Mouse (Mus musculus) midbrain, embryonic 10.5 days (tissue): ENCODE measurements around the gene Fga. TPM values are rescaled to one million over a fixed set of nuclear protein-coding genes. Genes with fewer than 3 reads are reported as not detected.

Experiments used
- DNase-seq: peaks from one replicate; pipeline ENCODE4 v3.0.0-alpha.2; 2017; ENCODE audit warnings: low spot score
- H3K27ac ChIP-seq: fragments of 300-500 bp; sonication (generic); replicated peaks from 2 replicates; pipeline ENCODE4 v1.5.1; 2016; ENCODE audit warnings: mild to moderate bottlenecking
- H3K27me3 ChIP-seq: fragments of 300-500 bp; sonication (generic); 2 replicates; pipeline ENCODE4 v1.6.1; 2016; ENCODE audit warnings: low read depth, mild to moderate bottlenecking; ENCODE audit not compliant: poor library complexity, severe bottlenecking
- H3K36me3 ChIP-seq: fragments of 300-500 bp; sonication (generic); 2 replicates; pipeline ENCODE4 v1.6.1; 2016; ENCODE audit warnings: mild to moderate bottlenecking, moderate library complexity
- H3K4me1 ChIP-seq: fragments of 300-500 bp; sonication (generic); 2 replicates; pipeline ENCODE4 v1.6.1; 2016
- H3K4me3 ChIP-seq: fragments of 300-500 bp; sonication (generic); 2 replicates; pipeline ENCODE4 v1.5.1; 2016; ENCODE audit warnings: mild to moderate bottlenecking, moderate library complexity
- H3K9me3 ChIP-seq: fragments of 300-500 bp; sonication (generic); replicated peaks from 2 replicates; pipeline ENCODE4 v1.6.1; 2016; ENCODE audit warnings: mild to moderate bottlenecking
- WGBS: fragments of 180-500 bp; shearing (Covaris S2); methylation state at CpG from one replicate; pipeline ENCODE4 v1.1.7; 2016; 5-methylcytosine and 5-hydroxymethylcytosine counted together
- polyA plus RNA-seq: library from polyadenylated mRNA; unstranded; fragments of >200 nt; fragmentation: Nextera tagmentation; extraction: Ambion mirVana; gene quantifications from 2 replicates; pipeline ENCODE4 v1.2.1, GENCODE M21; 2016

Gene Fga
- polyA plus RNA-seq, 1 experiment from 2014 or later: not detected

DNA sequence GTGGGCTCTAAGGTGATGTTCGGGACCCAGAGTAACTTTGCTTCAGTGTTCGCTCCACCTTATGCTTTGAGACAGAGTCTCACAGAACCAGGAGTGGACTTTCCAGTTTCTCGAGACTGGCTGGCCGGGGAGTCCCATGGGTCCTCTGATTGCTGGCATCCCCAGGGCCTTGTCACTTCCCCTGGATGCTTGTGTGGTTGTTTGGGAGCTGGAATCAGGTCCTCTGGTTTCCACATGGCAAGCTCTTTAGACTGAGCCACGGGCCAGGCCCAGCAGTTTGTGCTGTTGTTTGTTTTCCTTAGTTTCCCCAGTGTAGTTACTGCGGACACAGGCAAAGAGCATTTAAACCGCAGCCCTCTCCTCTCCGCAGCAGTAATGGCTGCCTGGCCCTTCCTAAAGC, 7.9 kb downstream of the Fga start:
- Histone ChIP-seq H3K4me1 (peaks cover 6% of the 10 kb centered on the region), H3K27ac (no peak overlapping the region), H3K4me3 (no peak overlapping the region), H3K36me3 (no peaks in the 10 kb centered on the region), H3K27me3 (0 out of 2 replicates have a peak, but pooled peaks cover 5% of the 10 kb centered on the region), H3K9me3 (no peaks in the 10 kb centered on the region)
- no peak for DNase-seq
- WGBS: 83% methylated on average over 8 of the region's 8 CpGs

DNA sequence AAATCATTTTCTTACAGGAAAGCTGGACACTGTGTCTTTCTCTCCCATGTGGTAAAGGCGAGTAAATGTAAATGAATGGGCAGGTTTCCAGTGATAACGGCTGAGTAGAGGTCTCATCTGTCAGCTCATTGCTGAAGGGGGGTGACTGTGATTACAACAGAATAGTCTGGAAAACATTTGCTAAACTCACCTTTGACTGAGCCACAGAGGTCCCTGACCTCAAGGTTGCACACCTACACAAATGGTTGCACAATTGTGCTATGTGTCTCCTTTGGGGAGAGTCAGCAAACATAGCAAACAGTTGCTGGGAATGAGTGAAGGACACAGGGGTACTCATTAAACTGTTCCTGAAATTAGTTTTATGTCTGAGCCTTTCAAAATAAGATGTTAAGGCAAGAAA, 13.0 kb downstream of the Fga start:
- H3K4me3 ChIP-seq: no peak overlapping the region
- H3K4me1 ChIP-seq: no peaks in the 10 kb centered on the region
- no peaks in the 10 kb centered on the region for H3K9me3 ChIP-seq
- H3K27ac ChIP-seq: no peak overlapping the region
- no peak for DNase-seq
- H3K36me3 ChIP-seq: no peaks in the 10 kb centered on the region
- 89% methylated on average over 2 of the region's 2 CpGs for WGBS
- 0 out of 2 replicates have a peak, but pooled peaks cover 2% of the 10 kb centered on the region for H3K27me3 ChIP-seq

DNA sequence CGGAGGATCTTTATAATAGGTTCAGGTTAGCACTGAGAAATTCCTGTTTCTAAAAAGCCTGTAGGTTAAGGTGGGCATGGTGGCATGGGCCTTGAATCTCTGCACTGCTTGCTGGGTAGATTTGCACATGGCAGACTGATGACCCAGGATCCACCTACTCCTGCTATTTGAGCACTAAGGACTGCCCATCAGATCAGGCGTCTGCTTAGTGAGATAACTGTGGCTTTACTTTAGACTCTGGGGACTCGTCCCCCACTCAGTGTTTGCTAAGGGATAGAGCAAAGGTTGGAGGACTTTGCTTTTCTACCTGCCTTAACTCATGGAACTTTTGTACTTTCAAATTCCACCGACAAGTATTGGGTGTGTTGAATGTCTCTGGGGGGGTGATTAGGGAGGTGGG, 13.8 kb downstream of the Fga start:
- 75% methylated on average over 4 of the region's 4 CpGs for WGBS
- no peak overlapping the region for H3K4me3 ChIP-seq
- no peak for DNase-seq
- H3K27me3 ChIP-seq: no peaks in the 10 kb centered on the region
- no peaks in the 10 kb centered on the region for H3K9me3 ChIP-seq
- no peaks in the 10 kb centered on the region for H3K4me1 ChIP-seq
- no peaks in the 10 kb centered on the region for H3K36me3 ChIP-seq
- no peak overlapping the region for H3K27ac ChIP-seq

DNA sequence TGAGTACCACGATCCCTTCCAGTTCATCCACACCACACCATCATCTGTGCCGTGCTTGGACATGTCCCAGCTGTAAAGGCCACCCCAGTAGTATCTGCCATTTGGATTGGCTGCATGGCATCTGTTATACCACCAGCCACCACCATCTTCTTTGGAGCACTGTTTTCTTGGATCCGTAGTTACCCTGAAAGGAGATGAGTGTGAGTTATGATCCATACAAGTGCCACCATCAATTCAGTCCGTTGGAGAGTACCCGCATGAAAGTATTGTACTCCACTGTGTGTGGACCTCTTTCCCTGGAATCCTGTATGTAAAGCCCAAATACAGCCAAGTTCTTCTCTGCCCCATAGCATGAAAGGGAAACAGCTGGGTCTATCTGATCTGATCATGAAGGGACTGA, 16.6 kb downstream of the Fga start:
- H3K4me3 ChIP-seq: no peak overlapping the region
- no peak for DNase-seq
- H3K27me3 ChIP-seq: no peaks in the 10 kb centered on the region
- 95% methylated on average over 5 of the region's 5 CpGs for WGBS
- no peak overlapping the region for H3K27ac ChIP-seq
- no peaks in the 10 kb centered on the region for H3K36me3 ChIP-seq
- no peaks in the 10 kb centered on the region for H3K9me3 ChIP-seq
- H3K4me1 ChIP-seq: no peaks in the 10 kb centered on the region

DNA sequence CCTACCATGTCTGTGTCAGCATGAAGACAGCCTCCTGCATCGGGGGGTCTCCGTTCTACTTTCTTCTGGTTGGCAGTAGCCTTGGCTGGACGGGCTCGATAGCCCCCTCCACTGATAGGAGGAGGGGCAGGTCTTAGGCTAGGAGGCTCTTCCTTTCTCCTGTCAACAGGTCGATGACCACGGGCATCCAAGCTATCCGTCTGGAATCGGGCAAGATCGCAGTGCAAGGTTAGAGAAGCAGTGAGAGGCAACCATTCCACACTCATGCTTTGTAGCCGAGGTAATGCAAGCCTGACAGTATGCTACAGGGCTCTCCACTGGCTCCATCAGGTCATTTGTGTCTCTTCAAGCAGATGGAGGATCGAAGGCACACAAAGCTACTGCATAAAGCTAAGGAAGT, 20.8 kb downstream of the Fga start:
- 86% methylated on average over 11 of the region's 11 CpGs for WGBS
- no peak for DNase-seq

DNA sequence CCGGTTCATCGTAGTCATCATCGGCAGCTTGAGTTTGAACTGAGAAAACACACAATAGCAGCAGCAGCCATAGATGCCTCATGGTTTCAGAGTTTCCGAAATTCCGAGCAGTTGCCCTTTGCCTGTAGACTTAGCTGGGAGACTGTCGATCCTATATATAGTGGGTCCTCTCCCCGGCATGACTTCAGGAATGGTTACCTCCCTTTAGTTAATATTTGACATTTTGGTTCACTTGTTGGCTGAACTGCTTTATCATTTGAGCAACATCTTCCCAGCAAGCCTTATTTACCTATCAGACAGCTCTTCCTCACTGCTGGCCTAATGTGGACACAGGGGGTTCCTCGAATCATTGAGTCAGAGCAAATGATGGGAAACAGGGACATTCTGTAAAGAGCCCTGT, 23.8 kb downstream of the Fga start, which contains the start of gene Fgb:
TSS of gene Fgb (minus strand) at position 184 of the 400 bp plus-strand sequence.
- Histone ChIP-seq H3K4me1 (no peaks in the 10 kb centered on the region), H3K9me3 (no peaks in the 10 kb centered on the region), H3K27ac (no peak within 1 kb of the TSS), H3K36me3 (no peaks in the 10 kb centered on the region), H3K27me3 (no peaks in the 10 kb centered on the region), H3K4me3 (no peak within 1 kb of the TSS)
- 94% methylated on average over 8 of the region's 8 CpGs for WGBS
- no peak for DNase-seq

More for the DNA sequence above, 20.8 kb downstream of the Fga start:
- no peaks in the 10 kb centered on the region for H3K4me1 ChIP-seq
- H3K27me3 ChIP-seq: no peaks in the 10 kb centered on the region
- H3K27ac ChIP-seq: no peak overlapping the region
- H3K36me3 ChIP-seq: no peaks in the 10 kb centered on the region
- no peak overlapping the region for H3K4me3 ChIP-seq
- no peaks in the 10 kb centered on the region for H3K9me3 ChIP-seq

DNA sequence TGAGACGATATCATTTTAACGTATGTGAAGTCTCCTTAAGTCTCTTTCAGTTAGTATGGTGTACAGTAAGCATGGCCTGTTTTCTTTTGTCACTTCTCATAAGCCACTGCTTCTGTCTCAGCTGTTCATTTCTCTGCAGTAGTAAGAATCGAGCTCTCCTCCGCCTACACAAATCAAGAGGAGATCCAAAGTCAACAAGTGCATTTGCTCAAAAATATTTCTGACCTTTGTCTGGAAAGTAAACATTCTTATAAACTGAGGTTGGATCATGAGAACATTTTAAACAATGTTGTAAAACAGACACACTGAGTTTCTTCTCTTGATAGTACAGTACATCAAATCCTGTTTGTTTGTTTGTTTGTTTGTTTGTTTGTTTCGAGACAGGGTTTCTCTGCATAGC, 24.8 kb downstream of the Fga start:
- no peak for DNase-seq
- no peak overlapping the region for H3K4me3 ChIP-seq
- 86% methylated on average over 5 of the region's 5 CpGs for WGBS
- no peaks in the 10 kb centered on the region for H3K36me3 ChIP-seq
- H3K27me3 ChIP-seq: no peaks in the 10 kb centered on the region
- no peaks in the 10 kb centered on the region for H3K4me1 ChIP-seq
- no peaks in the 10 kb centered on the region for H3K9me3 ChIP-seq
- no peak overlapping the region for H3K27ac ChIP-seq

DNA sequence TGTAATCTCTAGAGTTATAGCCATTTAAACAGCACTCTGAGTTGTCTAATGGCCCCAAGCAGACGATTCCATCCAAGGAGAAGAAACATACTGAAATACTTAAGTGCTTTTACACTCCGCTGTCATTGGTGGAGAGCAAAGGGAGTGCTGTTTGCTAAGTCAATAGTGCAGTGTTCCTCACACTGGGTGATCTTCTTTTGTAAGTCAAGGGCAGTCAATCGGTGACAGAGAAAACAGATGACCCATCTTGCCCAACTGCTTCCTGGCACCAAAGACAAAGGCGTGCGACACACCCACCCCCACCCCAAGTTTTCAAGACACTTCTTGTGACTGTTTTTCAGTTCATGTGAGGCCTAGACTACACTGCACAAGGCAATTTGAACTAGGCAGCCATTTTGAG, 26.2 kb downstream of the Fga start:
- no peak for DNase-seq
- WGBS: 94% methylated on average over 5 of the region's 5 CpGs

DNA sequence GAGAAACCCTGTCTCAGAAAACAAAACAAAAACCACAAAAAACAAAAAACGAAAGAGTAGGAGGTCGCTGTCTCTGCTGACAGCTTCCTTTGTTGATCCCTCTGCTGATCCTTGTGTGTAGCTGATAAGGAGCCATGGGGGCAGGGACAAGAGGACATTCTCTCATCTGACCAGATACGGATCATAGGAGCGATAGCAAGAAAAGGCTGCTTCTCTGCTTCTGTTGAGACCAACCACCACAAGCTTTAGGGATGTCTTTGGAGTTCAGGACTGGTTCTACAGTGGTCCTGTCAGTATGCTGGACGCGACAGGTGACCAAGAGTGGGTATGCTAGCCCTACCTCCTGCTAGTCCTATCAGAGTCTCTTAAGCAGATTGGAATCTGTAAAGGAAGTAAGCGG, 27.2 kb downstream of the Fga start:
- WGBS: 84% methylated on average over 7 of the region's 7 CpGs
- peaks cover 11% of the 10 kb centered on the region for H3K4me1 ChIP-seq
- H3K27me3 ChIP-seq: no peaks in the 10 kb centered on the region
- H3K4me3 ChIP-seq: no peak overlapping the region
- no peaks in the 10 kb centered on the region for H3K9me3 ChIP-seq
- no peak overlapping the region for H3K27ac ChIP-seq
- peaks cover 16% of the 10 kb centered on the region for H3K36me3 ChIP-seq
- DNase-seq: no peak

More for the DNA sequence above, 26.2 kb downstream of the Fga start:
- Histone ChIP-seq H3K36me3 (peaks cover 6% of the 10 kb centered on the region), H3K9me3 (no peaks in the 10 kb centered on the region), H3K27ac (no peak overlapping the region), H3K27me3 (no peaks in the 10 kb centered on the region), H3K4me1 (peaks cover 11% of the 10 kb centered on the region), H3K4me3 (no peak overlapping the region)

DNA sequence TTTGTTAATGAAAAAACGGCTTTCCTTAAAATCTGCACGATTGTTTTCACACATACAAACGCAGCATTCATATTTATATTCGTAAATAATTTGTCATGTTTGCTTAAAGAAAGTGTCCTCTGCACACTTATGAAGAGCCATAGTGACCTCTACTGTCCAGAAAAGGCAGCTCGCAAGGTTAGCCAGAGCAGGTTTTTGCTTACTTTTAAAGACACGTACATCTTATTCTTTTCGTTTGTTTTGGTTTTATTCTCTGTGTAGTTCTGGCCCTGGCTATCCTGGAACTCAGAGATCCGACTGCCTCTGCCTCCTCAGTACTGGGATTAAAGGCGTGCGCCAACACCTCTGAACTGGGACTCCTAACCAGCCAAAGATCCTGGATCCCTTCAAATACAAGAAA, 27.9 kb downstream of the Fga start:
- WGBS: 34% methylated on average over 10 of the region's 10 CpGs
- H3K9me3 ChIP-seq: no peaks in the 10 kb centered on the region
- H3K36me3 ChIP-seq: peaks cover 22% of the 10 kb centered on the region
- H3K27ac ChIP-seq: no peak overlapping the region
- no peak overlapping the region for H3K4me3 ChIP-seq
- no peaks in the 10 kb centered on the region for H3K27me3 ChIP-seq
- DNase-seq: peak; percentile 13
- peaks cover 11% of the 10 kb centered on the region for H3K4me1 ChIP-seq

DNA sequence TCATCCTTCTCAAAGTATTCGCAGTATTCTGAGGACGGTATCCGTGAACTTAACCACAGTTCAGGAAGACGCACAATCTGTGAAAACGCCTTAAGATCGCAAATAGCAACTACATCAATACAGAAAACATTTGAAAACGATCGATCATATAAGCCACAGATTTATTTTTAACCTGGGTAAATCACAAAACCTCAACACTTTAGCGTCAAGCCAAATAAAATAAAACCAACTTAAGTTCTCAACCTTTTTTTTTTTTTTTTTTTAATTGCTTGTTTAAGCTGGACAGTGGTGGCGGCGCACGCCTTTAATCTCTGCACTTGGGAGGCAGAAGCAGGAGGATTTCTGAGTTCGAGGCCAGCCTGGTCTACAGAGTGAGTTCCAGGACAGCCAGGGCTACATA, 28.9 kb downstream of the Fga start:
- Histone ChIP-seq H3K4me3 (peak overlapping the region; percentile 85), H3K4me1 (peaks cover 11% of the 10 kb centered on the region), H3K36me3 (peaks cover 32% of the 10 kb centered on the region), H3K9me3 (no peaks in the 10 kb centered on the region), H3K27ac (peak overlapping the region; percentile 79; the same call in 1 of the 2 replicates), H3K27me3 (no peaks in the 10 kb centered on the region)
- 40% methylated on average over 13 of the region's 13 CpGs for WGBS
- DNase-seq: no peak

DNA sequence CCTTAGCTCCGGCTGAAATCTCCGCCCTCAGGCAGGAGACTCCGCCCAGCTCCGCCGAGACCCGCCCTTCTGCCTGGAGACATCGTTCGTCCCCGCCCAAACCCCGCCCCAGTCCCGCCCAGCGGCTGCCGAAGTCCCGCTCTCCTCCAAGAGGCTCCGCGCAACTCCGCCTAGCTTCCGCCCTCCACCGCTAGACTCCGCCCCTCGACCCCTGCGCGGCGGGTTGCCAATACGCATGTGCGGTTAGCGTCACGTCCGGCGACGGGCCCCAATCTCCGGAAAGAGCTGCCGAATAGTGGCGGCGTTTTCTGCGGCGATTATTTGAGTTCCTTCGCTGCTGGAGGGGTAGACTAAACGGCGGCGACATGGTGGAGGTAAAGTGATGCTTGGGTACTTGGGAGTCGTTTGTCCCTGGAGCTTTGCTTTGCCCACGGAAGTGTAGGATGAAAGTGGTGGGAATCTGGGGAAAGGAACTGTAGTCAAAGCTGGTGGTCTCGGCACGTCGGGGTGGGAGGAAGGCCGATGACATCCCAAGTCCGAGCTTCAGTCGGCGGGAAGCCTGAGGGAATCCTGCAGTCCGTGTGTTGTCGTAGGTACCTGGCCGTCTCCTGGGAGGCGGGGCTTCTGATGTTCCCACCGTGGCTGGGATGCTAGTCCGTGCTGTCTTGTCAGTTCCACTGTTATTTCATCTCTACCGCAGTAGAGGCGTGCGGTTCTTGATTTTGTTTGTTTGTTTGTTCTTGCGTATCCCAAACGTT, 29.6 kb downstream of the Fga start, which contains the start of gene Plrg1:
TSS of gene Plrg1 (plus strand) at position 242 of the 758 bp plus-strand sequence.
- Histone ChIP-seq H3K4me3 (peak within 1 kb of the TSS; percentile 85), H3K27ac (peak within 1 kb of the TSS; percentile 79)
- under 1% methylated on average over 61 of the region's 61 CpGs for WGBS

DNA sequence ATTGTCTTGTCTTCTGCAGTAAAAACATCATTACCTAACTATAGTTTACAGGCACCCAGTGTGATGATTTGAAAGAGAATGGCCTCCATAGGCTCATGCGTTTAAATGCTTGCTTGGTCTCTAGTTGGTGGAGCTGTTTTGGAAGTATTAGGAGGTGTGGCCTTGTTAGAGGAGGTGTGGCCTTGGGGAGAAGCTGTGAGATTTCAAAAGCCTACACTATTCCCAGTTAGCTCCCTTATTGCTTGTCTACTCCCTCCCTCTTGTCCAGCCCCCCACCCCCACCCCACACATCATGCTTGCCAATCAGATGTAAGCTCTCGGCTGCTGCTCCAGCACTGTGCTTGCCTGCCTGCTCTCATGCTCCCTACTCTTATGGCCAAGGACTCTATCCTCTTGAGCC, 31.2 kb downstream of the Fga start:
- 97% methylated on average over 2 of the region's 2 CpGs for WGBS
- peaks cover 11% of the 10 kb centered on the region for H3K4me1 ChIP-seq
- no peak overlapping the region for H3K4me3 ChIP-seq
- H3K36me3 ChIP-seq: peaks cover 55% of the 10 kb centered on the region
- no peak for DNase-seq
- no peak overlapping the region for H3K27ac ChIP-seq
- no peaks in the 10 kb centered on the region for H3K9me3 ChIP-seq
- no peaks in the 10 kb centered on the region for H3K27me3 ChIP-seq

More for the DNA sequence above, 29.6 kb downstream of the Fga start, which contains the start of gene Plrg1:
- Histone ChIP-seq H3K4me1 (peaks cover 11% of the 10 kb centered on the region), H3K27me3 (no peaks in the 10 kb centered on the region), H3K36me3 (peaks cover 39% of the 10 kb centered on the region), H3K9me3 (no peaks in the 10 kb centered on the region)
- DNase-seq: peak; percentile 99
